Comparison of ENCODE assay signal across 13 mouse cellular contexts in the genomic region with DNA sequence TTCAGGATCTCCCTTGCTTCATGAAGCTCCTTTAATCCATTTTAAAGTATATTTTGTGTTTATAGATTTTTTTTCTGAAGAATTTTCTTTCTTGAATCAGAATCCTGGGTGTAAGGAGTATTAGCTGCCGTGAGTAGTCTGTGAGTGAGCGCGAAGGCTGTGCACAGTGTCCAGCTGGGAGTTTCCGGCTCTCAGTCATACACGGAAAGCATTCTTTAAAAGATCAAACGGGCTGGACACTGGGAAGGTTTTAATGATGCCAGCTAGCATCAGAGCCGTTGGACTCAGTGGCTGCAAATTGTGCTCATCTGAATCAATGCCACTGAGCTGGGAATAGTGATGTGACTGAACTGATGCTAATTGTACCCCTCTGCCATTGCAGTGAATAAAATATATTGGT.
DNase-seq lines count a peak whose midpoint lies in the region; ATAC-seq lines count a peak whose summit lies in the region.
"Had no signal": no experiment of that assay in that cellular context is flagged by ENCODE, and none has a peak within 500 bp of the region (broad histone marks: within the 10 kb centered on the region; RNA-seq: fewer than 3 reads in every experiment).

No protein-coding gene starts in this region.

- 38% methylated on average over 7 of the region's 7 CpGs for WGBS in limb, embryonic 11.5 days
- WGBS in limb, embryonic 10.5 days: 51% methylated on average over 7 of the region's 7 CpGs
- 45% methylated on average over 7 of the region's 7 CpGs for WGBS in hindbrain, embryonic 11.5 days
- WGBS in midbrain, embryonic 16.5 days: 10% methylated on average over 7 of the region's 7 CpGs

- no peak overlapping the region for H3K4me2 ChIP-seq in limb, embryonic 11.5 days (ENCODE audit: low read depth, severe bottlenecking)
- H3K4me2 ChIP-seq in hindbrain, embryonic 11.5 days (replicated peaks; ENCODE audit: low read depth, low read length): no peak overlapping the region
- H3K4me2 ChIP-seq in midbrain, embryonic 16.5 days (ENCODE audit: low read length): peak overlapping the region; percentile 27; the same call in 1 of the 2 replicates
- H3K4me2 ChIP-seq: liver, embryonic 15.5 days had no signal

- no peak overlapping the region for H3K9ac ChIP-seq in limb, embryonic 11.5 days (ENCODE audit: low read length)
- H3K9ac ChIP-seq in hindbrain, embryonic 11.5 days (ENCODE audit: low read depth, low read length): no peak overlapping the region
- H3K9ac ChIP-seq in midbrain, embryonic 16.5 days (ENCODE audit: low read depth, low read length): peak overlapping the region; percentile 46; the same call in 1 of the 2 replicates
- H3K9ac ChIP-seq: liver, embryonic 15.5 days had no signal

- H3K36me3 ChIP-seq in limb, embryonic 11.5 days (ENCODE audit: control insufficient read depth, insufficient read depth, low read length): no peaks in the 10 kb centered on the region
- no peaks in the 10 kb centered on the region for H3K36me3 ChIP-seq in limb, embryonic 10.5 days
- no peaks in the 10 kb centered on the region for H3K36me3 ChIP-seq in hindbrain, embryonic 11.5 days (ENCODE audit: control insufficient read depth, insufficient read depth, low read length)
- H3K36me3 ChIP-seq in midbrain, embryonic 16.5 days (ENCODE audit: control insufficient read depth, insufficient read depth, low read length): no peaks in the 10 kb centered on the region
- H3K36me3 ChIP-seq: liver, embryonic 15.5 days had no signal

- H3K4me1 ChIP-seq in limb, embryonic 11.5 days (ENCODE audit: control insufficient read depth, insufficient read depth, low read length): peaks cover 5% of the 10 kb centered on the region
- H3K4me1 ChIP-seq in limb, embryonic 10.5 days: peaks cover 34% of the 10 kb centered on the region
- 0 out of 2 replicates have a peak, but pooled peaks cover 2% of the 10 kb centered on the region for H3K4me1 ChIP-seq in hindbrain, embryonic 11.5 days (replicated peaks; ENCODE audit: control insufficient read depth, insufficient read depth, low read length)
- peaks cover 17% of the 10 kb centered on the region for H3K4me1 ChIP-seq in midbrain, embryonic 16.5 days (ENCODE audit: control insufficient read depth, insufficient read depth, low read length)
- H3K4me1 ChIP-seq: liver, embryonic 15.5 days had no signal

- no peaks in the 10 kb centered on the region for H3K9me3 ChIP-seq in limb, embryonic 11.5 days (ENCODE audit: control insufficient read depth, low read length)
- H3K9me3 ChIP-seq in limb, embryonic 10.5 days (replicated peaks): no peaks in the 10 kb centered on the region
- H3K9me3 ChIP-seq in hindbrain, embryonic 11.5 days (ENCODE audit: control insufficient read depth, low read length): no peaks in the 10 kb centered on the region
- H3K9me3 ChIP-seq in midbrain, embryonic 16.5 days (replicated peaks; ENCODE audit: control insufficient read depth, low read length, poor library complexity, severe bottlenecking): no peaks in the 10 kb centered on the region
- H3K9me3 ChIP-seq: liver, embryonic 15.5 days had no signal

- ATAC-seq in limb, embryonic 11.5 days (ENCODE audit: insufficient number of reproducible peaks, low FRiP score, low TSS enrichment, low read depth): no peak
- ATAC-seq in hindbrain, embryonic 11.5 days (ENCODE audit: low FRiP score): no peak
- peak; percentile 80; the same call in 1 of the 2 replicates for ATAC-seq in midbrain, embryonic 16.5 days

- peak; percentile 26 to 46 for DNase-seq in cerebellum, postnatal 14 days
- DNase-seq in cerebellum, adult 9-11 months: no peak
- peak; percentile 26 for DNase-seq in limb, embryonic 11.5 days (ENCODE audit: low spot score)
- DNase-seq in limb, embryonic 10.5 days (ENCODE audit: low spot score): no peak
- peak; percentile 12 for DNase-seq in hindbrain, embryonic 11.5 days (ENCODE audit: low spot score)
- DNase-seq in urinary bladder, adult 2 months (ENCODE audit: low spot score): no peak
- DNase-seq in heart, postnatal 4 days: no peak
- DNase-seq: adrenal gland, postnatal 10 days; heart, adult 18-20 months; thymus, postnatal 25 days had no signal

- no peak overlapping the region for H3K27ac ChIP-seq in limb, embryonic 11.5 days (replicated peaks; ENCODE audit: low read depth, low read length)
- no peak overlapping the region for H3K27ac ChIP-seq in limb, embryonic 10.5 days
- no peak overlapping the region for H3K27ac ChIP-seq in hindbrain, embryonic 11.5 days (ENCODE audit: low read depth, low read length)
- peak overlapping the region; percentile 39 for H3K27ac ChIP-seq in midbrain, embryonic 16.5 days (ENCODE audit: low read length)
- H3K27ac ChIP-seq: kidney, postnatal 0 days; liver, embryonic 15.5 days had no signal

- H3K27me3 ChIP-seq in limb, embryonic 11.5 days (ENCODE audit: control insufficient read depth, insufficient read depth, low read length): no peaks in the 10 kb centered on the region
- H3K27me3 ChIP-seq in limb, embryonic 10.5 days (ENCODE audit: low read depth, poor library complexity, severe bottlenecking): no peaks in the 10 kb centered on the region
- H3K27me3 ChIP-seq in hindbrain, embryonic 11.5 days (ENCODE audit: control insufficient read depth, insufficient read depth, low read length): no peaks in the 10 kb centered on the region
- H3K27me3 ChIP-seq in midbrain, embryonic 16.5 days (ENCODE audit: control insufficient read depth, insufficient read depth, low read depth, low read length): no peaks in the 10 kb centered on the region
- H3K27me3 ChIP-seq: liver, embryonic 15.5 days had no signal

- H3K4me3 ChIP-seq in limb, embryonic 11.5 days (ENCODE audit: low read depth, low read length): no peak overlapping the region
- no peak overlapping the region for H3K4me3 ChIP-seq in limb, embryonic 10.5 days
- no peak overlapping the region for H3K4me3 ChIP-seq in hindbrain, embryonic 11.5 days (ENCODE audit: low read depth, low read length)
- no peak overlapping the region for H3K4me3 ChIP-seq in midbrain, embryonic 16.5 days (ENCODE audit: low read depth, low read length)
- H3K4me3 ChIP-seq: liver, embryonic 15.5 days had no signal

Comparison
In these comparisons a context has a peak if more than half of its experiments do, and no peak if none do; other contexts are left out.
1. DNase-seq: peak in cerebellum, postnatal 14 days (2 of 2), limb, embryonic 11.5 days (single experiment) and hindbrain, embryonic 11.5 days (single experiment); none in cerebellum, adult 9-11 months (single experiment), limb, embryonic 10.5 days (single experiment), urinary bladder, adult 2 months (single experiment) and heart, postnatal 4 days (single experiment).